Mouse (Mus musculus) heart, adult 2 months (tissue): ENCODE data around the gene Nr1d2.

Source experiments
- CTCF ChIP-seq: fragments of 200-600 bp; IDR thresholded peaks from 2 replicates; pipeline ENCODE4 v1.8.1; 2022; ENCODE audit warnings: antibody characterized with exemption, mild to moderate bottlenecking, moderate library complexity
- EP300 ChIP-seq: fragments of 200-500 bp; IDR thresholded peaks from 2 replicates; pipeline ENCODE4 v1.6.1; 2011; ENCODE audit warnings: low read depth, low read length, control low read depth; ENCODE audit not compliant: insufficient read depth
- POLR2A ChIP-seq: fragments of 200-500 bp; IDR thresholded peaks from 2 replicates; pipeline ENCODE4 v1.6.1; 2011; ENCODE audit warnings: mild to moderate bottlenecking, low read depth, low read length, control low read depth; ENCODE audit not compliant: insufficient read depth

DNA sequence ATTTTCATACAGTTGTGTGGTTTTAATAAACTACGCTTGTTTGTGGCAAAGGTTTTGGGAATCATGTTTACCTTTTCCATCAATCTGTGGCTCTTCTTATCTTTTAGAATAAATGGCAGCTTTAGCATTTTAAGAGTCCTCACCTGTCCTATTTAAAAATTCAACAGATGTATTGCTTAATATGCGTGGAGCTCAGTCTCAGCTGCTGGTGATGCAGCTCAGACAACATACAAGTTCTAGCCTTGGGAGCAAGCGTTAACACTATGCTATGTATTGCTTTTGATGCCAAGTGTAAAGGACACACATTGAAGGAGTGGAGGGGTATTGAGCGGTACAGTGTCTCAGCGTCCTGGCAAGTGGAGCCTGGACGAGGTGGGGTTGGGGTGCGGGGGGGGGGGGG is 32.7 kb upstream of the Nr1d2 start:
- TF ChIP-seq CTCF (no peak), POLR2A (no peak), EP300 (no peak)
